Mouse (Mus musculus) CH12.LX (cell line): Measurements from ENCODE around the gene Dync2li1. TPM values are rescaled to one million over a fixed set of nuclear protein-coding genes. Genes with fewer than 3 reads are reported as not detected.

Experiments
- DNase-seq: peaks from one replicate; pipeline ENCODE4 v3.0.0-alpha.2; 2013; ENCODE audit errors: extremely low read depth
- H3K27ac ChIP-seq: 2 replicates; pipeline ENCODE4 v1.5.1; 2012; ENCODE audit warnings: low read depth, mild to moderate bottlenecking, control low read depth, moderate library complexity; ENCODE audit not compliant: insufficient read depth
- H3K27me3 ChIP-seq: replicated peaks from 2 replicates; pipeline ENCODE3; 2012; ENCODE audit warnings: inconsistent platforms
- H3K36me3 ChIP-seq, 2 experiments: replicated peaks in 1 of 2; 2 replicates each; pipeline versions ENCODE3 to v1.6.1; 2012; ENCODE audit warnings: inconsistent platforms in 1 of 2, low read length in 1 of 2, mild to moderate bottlenecking in 1 of 2, mixed read lengths in 1 of 2, moderate library complexity in 1 of 2; ENCODE audit not compliant: control insufficient read depth in 1 of 2, insufficient read depth in 1 of 2
- H3K4me1 ChIP-seq, 2 experiments: 2 replicates each; pipeline ENCODE4 v1.6.1; 2012; ENCODE audit warnings: inconsistent platforms in 1 of 2, moderate library complexity in 1 of 2; ENCODE audit not compliant: insufficient read depth in 2 of 2, control insufficient read depth in 1 of 2
- H3K4me2 ChIP-seq: 2 replicates; pipeline ENCODE4 v1.6.1; 2012; ENCODE audit warnings: low read depth, mild to moderate bottlenecking, control low read depth; ENCODE audit not compliant: poor library complexity, insufficient read depth, severe bottlenecking
- H3K4me3 ChIP-seq, 3 experiments: fragments of 150-350 bp in 1 of 3; sonication (generic) in 1 of 3; replicated peaks in 1 of 3; 2 replicates each; pipeline versions ENCODE3 to v1.5.1; 2011 to 2012; ENCODE audit warnings: low read depth in 2 of 3, low read length in 2 of 3, mild to moderate bottlenecking in 2 of 3, moderate library complexity in 2 of 3, control low read depth in 1 of 3, improper control_type of control experiment in 1 of 3, inconsistent platforms in 1 of 3, mixed read lengths in 1 of 3; ENCODE audit not compliant: poor library complexity in 1 of 3
- H3K79me2 ChIP-seq: replicated peaks from 2 replicates; pipeline ENCODE4 v1.6.1; 2012; ENCODE audit warnings: mild to moderate bottlenecking, moderate library complexity; ENCODE audit not compliant: control insufficient read depth, poor library complexity, insufficient read depth, severe bottlenecking; ENCODE audit errors: extremely low read depth
- H3K9ac ChIP-seq: 2 replicates; pipeline ENCODE4 v1.6.1; 2012; ENCODE audit warnings: low read depth, mild to moderate bottlenecking, control low read depth, moderate library complexity; ENCODE audit not compliant: insufficient read depth
- H3K9me3 ChIP-seq: replicated peaks from 2 replicates; pipeline ENCODE3; 2012; ENCODE audit warnings: low read length, inconsistent platforms, mixed read lengths
- CTCF ChIP-seq, 2 experiments: IDR thresholded peaks in 1 of 2; conservative IDR thresholded peaks in 1 of 2; 2 replicates each; pipeline ENCODE4 v1.5.1; 2011 to 2012; ENCODE audit warnings: low read depth in 2 of 2, low read length in 2 of 2, improper control_type of control experiment in 1 of 2, inconsistent platforms in 1 of 2, mild to moderate bottlenecking in 1 of 2, moderate library complexity in 1 of 2
- ELF1 ChIP-seq: IDR thresholded peaks from 2 replicates; pipeline ENCODE4 v1.6.1; 2014; ENCODE audit warnings: low read depth, mild to moderate bottlenecking, inconsistent platforms, low read length, improper control_type of control experiment
- ETS1 ChIP-seq: conservative IDR thresholded peaks from 2 replicates; pipeline ENCODE4 v1.6.1; 2012; ENCODE audit warnings: low read depth, mild to moderate bottlenecking, inconsistent platforms, low read length, improper control_type of control experiment, moderate library complexity
- HCFC1 ChIP-seq: IDR thresholded peaks from 2 replicates; pipeline ENCODE4 v1.6.1; 2012; ENCODE audit warnings: low read depth, mild to moderate bottlenecking, inconsistent platforms, low read length, improper control_type of control experiment
- IRF4 ChIP-seq: IDR thresholded peaks from 2 replicates; pipeline ENCODE4 v1.6.1; 2014; ENCODE audit warnings: low read depth, mild to moderate bottlenecking, inconsistent platforms, low read length, improper control_type of control experiment
- KAT2A ChIP-seq: IDR thresholded peaks from 2 replicates; pipeline ENCODE4 v1.6.1; 2012; ENCODE audit warnings: low read length, improper control_type of control experiment, inconsistent platforms; ENCODE audit not compliant: insufficient replicate concordance
- MAFK ChIP-seq: IDR thresholded peaks from 2 replicates; pipeline ENCODE4 v1.6.1; 2011; ENCODE audit warnings: low read length, improper control_type of control experiment; ENCODE audit not compliant: insufficient replicate concordance
- MEF2A ChIP-seq: IDR thresholded peaks from 2 replicates; pipeline ENCODE4 v1.6.1; 2014; ENCODE audit warnings: low read depth, mild to moderate bottlenecking, inconsistent platforms, low read length, improper control_type of control experiment, borderline replicate concordance
- PAX5 ChIP-seq: IDR thresholded peaks from 2 replicates; pipeline ENCODE4 v1.6.1; 2012; ENCODE audit warnings: low read length, inconsistent platforms, mixed read lengths
- POLR2A ChIP-seq: IDR thresholded peaks from 2 replicates; pipeline ENCODE4 v1.6.1; 2011; ENCODE audit warnings: low read depth, mild to moderate bottlenecking, improper control_type of control experiment, low read length
- TBP ChIP-seq: conservative IDR thresholded peaks from 2 replicates; pipeline ENCODE4 v1.6.1; 2011; ENCODE audit warnings: low read depth, low read length, improper control_type of control experiment
- UBTF ChIP-seq: IDR thresholded peaks from 2 replicates; pipeline ENCODE4 v1.6.1; 2012; ENCODE audit warnings: low read depth, mild to moderate bottlenecking, inconsistent platforms, low read length, improper control_type of control experiment, moderate library complexity
- ZC3H11A ChIP-seq: IDR thresholded peaks from 2 replicates; pipeline ENCODE4 v1.6.1; 2012; ENCODE audit warnings: low read depth, mild to moderate bottlenecking, inconsistent platforms, low read length, improper control_type of control experiment
- ZKSCAN1 ChIP-seq: IDR thresholded peaks from 2 replicates; pipeline ENCODE4 v1.6.1; 2012; ENCODE audit warnings: low read depth, inconsistent platforms, low read length, improper control_type of control experiment, borderline replicate concordance
- ZMIZ1 ChIP-seq: IDR thresholded peaks from 2 replicates; pipeline ENCODE4 v1.6.1; 2012; ENCODE audit warnings: low read depth, mild to moderate bottlenecking, inconsistent platforms, low read length, improper control_type of control experiment
- dilution Hi-C: fragments of 300-500 bp; cut with MboI; formaldehyde crosslinking; loops from 2 replicates; pipeline ENCODE4 v1.14.3; 2020; ENCODE audit warnings: low sequenced_read_pairs; ENCODE audit not compliant: extremely low pct_unique_long_range_greater_than_20kb, extremely low pct_ligation_motif_present
- in situ Hi-C: fragments of 300-500 bp; cut with MboI; formaldehyde crosslinking; loops from 3 replicates; pipeline ENCODE4 v1.14.3; 2019; ENCODE audit warnings: low sequenced_read_pairs, low pct_ligation_motif_present, low pct_unique_long_range_greater_than_20kb, mixed read lengths
- polyA plus RNA-seq: library from polyadenylated mRNA; unstranded; fragments of >175 nt; gene quantifications from 2 replicates; pipeline ENCODE4 v1.2.1, GENCODE M21; 2012; ENCODE audit warnings: low read depth; ENCODE audit not compliant: insufficient read length
- total RNA-seq, 2 experiments: library from RNA; depleted of rRNA; stranded (reverse); fragments of 300-350 nt in 1 of 2; fragments of >200 nt in 1 of 2; gene quantifications; 2 replicates each; pipeline ENCODE4 v1.2.3; 2012 to 2014

The Dync2li1 gene
- total and polyA plus RNA-seq, 3 experiments: 7.6 to 12.3 (median 11.7) TPM

- TF ChIP-seq PAX5 (no peak), IRF4 (no peak), HCFC1 (no peak)
- Histone ChIP-seq H3K4me2 (no peak overlapping the region), H3K4me3 (no peak overlapping the region), H3K79me2 (no peaks in the 10 kb centered on the region), H3K4me1 (peaks cover 6 to 9% of the 10 kb centered on the region in 2 experiments), H3K27me3 (no peaks in the 10 kb centered on the region), H3K27ac (no peak overlapping the region), H3K36me3 (peaks cover 4 to 16% of the 10 kb centered on the region in 2 experiments), H3K9ac (no peak overlapping the region), H3K9me3 (no peaks in the 10 kb centered on the region)
- in situ Hi-C loops: no loop called here
- dilution Hi-C loops: no loop called here
- DNase-seq: no peak
Measured at GRCm38 (mm10) chr17:84644292-84645050, 18.2 kb downstream of the Dync2li1 start.

- in situ Hi-C loops: no loop called here
- Histone ChIP-seq H3K9me3 (no peaks in the 10 kb centered on the region), H3K36me3 (peaks cover 4 to 20% of the 10 kb centered on the region in 2 experiments), H3K27me3 (no peaks in the 10 kb centered on the region), H3K4me1 (peaks cover 6 to 9% of the 10 kb centered on the region in 2 experiments), H3K4me2 (no peak overlapping the region)
- DNase-seq: no peak
- TF ChIP-seq ETS1 (no peak), TBP (no peak), KAT2A (no peak)
- TF ChIP-seq, all 38 proteins: peak for 0
- Histone ChIP-seq H3K9ac (no peak overlapping the region), H3K27ac (no peak overlapping the region), H3K79me2 (no peaks in the 10 kb centered on the region), H3K4me3 (no peak overlapping the region)
- dilution Hi-C loops: no loop called here
Measured at GRCm38 (mm10) chr17:84645119-84645518, 18.8 kb downstream of the Dync2li1 start.

GRCm38 (mm10) chr17:84645894-84646293, 19.6 kb downstream of the Dync2li1 start:
- DNase-seq: no peak

More at GRCm38 (mm10) chr17:84645894-84646293, 19.6 kb downstream of the Dync2li1 start:
- Histone ChIP-seq H3K4me1 (peaks cover 6 to 9% of the 10 kb centered on the region in 2 experiments), H3K36me3 (peaks cover 7 to 23% of the 10 kb centered on the region in 2 experiments), H3K4me3 (no peak overlapping the region), H3K9ac (no peak overlapping the region), H3K4me2 (no peak overlapping the region), H3K9me3 (no peaks in the 10 kb centered on the region), H3K79me2 (no peaks in the 10 kb centered on the region), H3K27ac (no peak overlapping the region), H3K27me3 (no peaks in the 10 kb centered on the region)
- dilution Hi-C loops (no loop called here), in situ Hi-C loops (no loop called here)
- TF ChIP-seq UBTF: no peak
- TF ChIP-seq ZKSCAN1: no peak
- no peak for TF ChIP-seq HCFC1
- no peak for TF ChIP-seq POLR2A
- TF ChIP-seq MAFK: no peak
- TF ChIP-seq ZMIZ1: no peak
- TF ChIP-seq CTCF (conservative IDR thresholded peaks at IDR 0.05 in 1 of 2, IDR thresholded peaks at IDR 0.05 in 1 of 2; ENCODE audit: low read depth in 2 of 2, low read length in 2 of 2): no peak
- TF ChIP-seq ZC3H11A: no peak
- TF ChIP-seq IRF4: no peak
- no peak for TF ChIP-seq ETS1
- no peak for TF ChIP-seq ELF1
- no peak for TF ChIP-seq MEF2A
- no peak for TF ChIP-seq KAT2A
- TF ChIP-seq TBP: no peak
